Mouse (Mus musculus): Measurements from ENCODE around the gene Gm10230. TPM values are rescaled to one million over a fixed set of nuclear protein-coding genes. Genes with fewer than 3 reads are reported as not detected.

The Gm10230 gene
- polyA plus RNA-seq (2012; rRNA removed; ENCODE audit: low replicate concordance): not detected in 2 replicates

DNA sequence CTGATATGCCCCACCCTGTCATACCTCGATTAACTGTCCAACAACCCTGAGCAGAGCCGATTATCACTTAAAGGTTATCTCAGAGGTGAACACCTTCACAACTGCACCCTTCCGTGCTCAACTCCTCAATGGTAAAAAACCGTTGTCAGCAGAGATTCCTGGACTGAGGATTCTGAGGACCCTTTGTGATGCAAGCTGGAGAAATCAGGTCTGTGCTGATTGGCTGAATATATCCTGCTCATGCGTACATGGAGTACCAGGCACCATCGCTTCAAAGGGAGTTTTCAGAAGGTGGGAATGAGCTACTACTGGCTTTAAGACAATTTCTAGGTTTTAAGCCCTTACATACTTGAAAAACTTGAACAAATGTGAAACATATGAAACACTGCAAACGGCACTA, at the start of gene Gm10230:
Gm10230 (minus strand) TSS at position 101 of the 400 bp plus-strand sequence.

